Mouse (Mus musculus) lung, adult 2 months (tissue): ENCODE data around the gene Arhgap36. TPM values are rescaled to one million over a fixed set of nuclear protein-coding genes. Genes with fewer than 3 reads are reported as not detected.

Experiments
- DNase-seq: peaks from one replicate; pipeline ENCODE4 v3.0.0; 2022
- H3K4me1 ChIP-seq: fragments of 200-500 bp; 2 replicates; pipeline ENCODE4 v1.6.1; 2011; ENCODE audit warnings: low read length; ENCODE audit not compliant: control insufficient read depth, insufficient read depth
- H3K4me3 ChIP-seq: fragments of 200-500 bp; replicated peaks from 2 replicates; pipeline ENCODE3; 2011; ENCODE audit warnings: low read depth, mild to moderate bottlenecking, control low read depth, low read length; ENCODE audit errors: extremely low read depth
- CTCF ChIP-seq: fragments of 200-500 bp; IDR thresholded peaks from 2 replicates; pipeline ENCODE4 v1.5.1; 2011; ENCODE audit warnings: mild to moderate bottlenecking, low read length, control low read depth; ENCODE audit not compliant: insufficient read depth
- POLR2A ChIP-seq: fragments of 200-500 bp; IDR thresholded peaks from 2 replicates; pipeline ENCODE4 v1.6.1; 2011; ENCODE audit warnings: low read depth, mild to moderate bottlenecking, control low read depth, low read length, borderline replicate concordance; ENCODE audit errors: extremely low read depth
- WGBS: fragments of 180-500 bp; shearing (Covaris S2); methylation state at CpG from one replicate; pipeline ENCODE4 v1.1.7; 2018; 5-methylcytosine and 5-hydroxymethylcytosine counted together
- polyA plus RNA-seq: library from polyadenylated mRNA; depleted of rRNA; stranded (reverse); fragments of >200 nt; gene quantifications from 2 replicates; pipeline ENCODE4 v1.2.3, GENCODE M21; 2012; rRNA removed

Arhgap36 gene
- 0.08 and 0.28 TPM in 2 replicates for polyA plus RNA-seq

- no peak for DNase-seq
- 54% methylated on average over 6 of the region's 6 CpGs for WGBS
- Histone ChIP-seq H3K4me1 (no peaks in the 10 kb centered on the region), H3K4me3 (no peak within 1 kb of the TSS)
- no peak for TF ChIP-seq CTCF
- no peak for TF ChIP-seq POLR2A
Measured at GRCm38 (mm10) chrX:49463442-49463970, at the start of gene Arhgap36. TSS of gene Arhgap36 (plus strand) at chrX:49463945.

- no peak for DNase-seq
- Histone ChIP-seq H3K4me3 (no peak overlapping the region), H3K4me1 (no peaks in the 10 kb centered on the region)
- TF ChIP-seq POLR2A (no peak), CTCF (no peak)
- WGBS, result 67% methylated on average over 10 of the region's 10 CpGs
Measured at GRCm38 (mm10) chrX:49457781-49458180, 6.0 kb upstream of the Arhgap36 start.

- Histone ChIP-seq H3K4me1 (no peaks in the 10 kb centered on the region), H3K4me3 (no peak overlapping the region)
- 26% methylated on average over 34 of the region's 34 CpGs for WGBS
- TF ChIP-seq POLR2A (no peak), CTCF (no peak)
- DNase-seq, result no peak
Measured at GRCm38 (mm10) chrX:49470287-49471054, 6.7 kb downstream of the Arhgap36 start.

GRCm38 (mm10) chrX:49479968-49480809, 16.4 kb downstream of the Arhgap36 start:
- WGBS, result 32% methylated on average over 29 of the region's 29 CpGs
- H3K4me3 ChIP-seq, result no peak overlapping the region
- DNase-seq, result no peak
- no peak for TF ChIP-seq CTCF
- no peak for TF ChIP-seq POLR2A
- H3K4me1 ChIP-seq, result no peaks in the 10 kb centered on the region

- WGBS, result 16% methylated on average over 12 of the region's 12 CpGs
- TF ChIP-seq POLR2A (no peak), CTCF (no peak)
- Histone ChIP-seq H3K4me3 (no peak overlapping the region), H3K4me1 (no peaks in the 10 kb centered on the region)
- DNase-seq, result no peak
Measured at GRCm38 (mm10) chrX:49480846-49481245, 17.1 kb downstream of the Arhgap36 start.

GRCm38 (mm10) chrX:49489141-49489540, 25.4 kb downstream of the Arhgap36 start:
- WGBS, result 73% methylated on average over 5 of the region's 5 CpGs

GRCm38 (mm10) chrX:49493739-49494449, 30.1 kb downstream of the Arhgap36 start:
- no peak for TF ChIP-seq POLR2A
- no peak for TF ChIP-seq CTCF
- Histone ChIP-seq H3K4me3 (no peak overlapping the region), H3K4me1 (no peaks in the 10 kb centered on the region)
- WGBS, result 23% methylated on average over 46 of the region's 46 CpGs
- no peak for DNase-seq

More at GRCm38 (mm10) chrX:49489141-49489540, 25.4 kb downstream of the Arhgap36 start:
- DNase-seq, result no peak
- no peaks in the 10 kb centered on the region for H3K4me1 ChIP-seq
- H3K4me3 ChIP-seq, result no peak overlapping the region
- TF ChIP-seq POLR2A, result no peak
- no peak for TF ChIP-seq CTCF

Other genes with a start within 250 kb of the Arhgap36 start
- 4.0 and 8.9 TPM in 2 replicates for gene Enox2, start 175.7 kb upstream of the Arhgap36 start, polyA plus RNA-seq
- gene Olfr1320, start 208.4 kb downstream of the Arhgap36 start, polyA plus RNA-seq, result not detected in 2 replicates